Mouse (Mus musculus) embryonic fibroblast, embryonic 13.5 days (primary cell): ENCODE data around the gene Fam166a. TPM values are rescaled to one million over a fixed set of nuclear protein-coding genes. Genes with fewer than 3 reads are reported as not detected.

Experiments used
- H3K27ac ChIP-seq: 2 replicates; pipeline ENCODE4 v1.5.1; 2012; ENCODE audit warnings: low read length, control low read depth, inconsistent platforms; ENCODE audit not compliant: insufficient read depth
- H3K4me1 ChIP-seq: 2 replicates; pipeline ENCODE4 v1.6.1; 2011; ENCODE audit warnings: low read length; ENCODE audit not compliant: control insufficient read depth, insufficient read depth
- H3K4me3 ChIP-seq: 2 replicates; pipeline ENCODE4 v1.5.1; 2011; ENCODE audit warnings: mild to moderate bottlenecking, control low read depth, low read length; ENCODE audit not compliant: insufficient read depth
- CTCF ChIP-seq: IDR thresholded peaks from 2 replicates; pipeline ENCODE4 v1.5.1; 2011; ENCODE audit warnings: mild to moderate bottlenecking, control low read depth, low read length, moderate library complexity, borderline replicate concordance; ENCODE audit not compliant: insufficient read depth
- POLR2A ChIP-seq: IDR thresholded peaks from 2 replicates; pipeline ENCODE4 v1.6.1; 2011; ENCODE audit warnings: low read depth, mild to moderate bottlenecking, control low read depth, low read length, moderate library complexity
- polyA plus RNA-seq: library from polyadenylated mRNA; stranded (reverse); fragments of >200 nt; gene quantifications from 2 replicates; pipeline ENCODE4 v1.2.4, GENCODE M21; 2011; ENCODE audit warnings: low read depth; ENCODE audit not compliant: missing spikeins, insufficient read length

Fam166a gene
- polyA plus RNA-seq, 1 experiment, result not detected

GRCm38 (mm10) chr2:25264286-25264660 lies 45.7 kb downstream of the Fam166a start:
- TF ChIP-seq POLR2A (no peak), CTCF (no peak)
- Histone ChIP-seq H3K4me3 (peak overlapping the region; percentile 70; the same call in 1 of the 2 replicates), H3K27ac (no peak overlapping the region), H3K4me1 (peaks cover 9% of the 10 kb centered on the region)

- Histone ChIP-seq H3K4me1 (peaks cover 9% of the 10 kb centered on the region), H3K4me3 (no peak overlapping the region), H3K27ac (no peak overlapping the region)
- no peak for TF ChIP-seq POLR2A
- TF ChIP-seq CTCF, result no peak
Observed at GRCm38 (mm10) chr2:25264851-25265250, 46.3 kb downstream of the Fam166a start.

GRCm38 (mm10) chr2:25265897-25266656 lies 47.5 kb downstream of the Fam166a start:
- TF ChIP-seq POLR2A, result no peak
- TF ChIP-seq CTCF, result no peak
- H3K4me3 ChIP-seq, result no peak overlapping the region
- peaks cover 9% of the 10 kb centered on the region for H3K4me1 ChIP-seq
- no peak overlapping the region for H3K27ac ChIP-seq

- Histone ChIP-seq H3K27ac (no peak overlapping the region), H3K4me3 (no peak overlapping the region), H3K4me1 (peaks cover 9% of the 10 kb centered on the region)
- TF ChIP-seq CTCF, result no peak
Observed at GRCm38 (mm10) chr2:25266720-25267119, 48.2 kb downstream of the Fam166a start.

- TF ChIP-seq CTCF (no peak), POLR2A (no peak)
- Histone ChIP-seq H3K4me3 (no peak overlapping the region), H3K27ac (no peak overlapping the region), H3K4me1 (peaks cover 9% of the 10 kb centered on the region)
Observed at GRCm38 (mm10) chr2:25267241-25267640, 48.7 kb downstream of the Fam166a start.

GRCm38 (mm10) chr2:25267746-25268309 lies 49.3 kb downstream of the Fam166a start:
- TF ChIP-seq POLR2A, result no peak
- TF ChIP-seq CTCF, result no peak

More at GRCm38 (mm10) chr2:25267746-25268309, 49.3 kb downstream of the Fam166a start:
- no peak overlapping the region for H3K4me3 ChIP-seq
- H3K4me1 ChIP-seq, result peaks cover 9% of the 10 kb centered on the region
- H3K27ac ChIP-seq, result no peak overlapping the region

Other genes starting within 250 kb of the Fam166a start
- gene Mrpl41, start 243.6 kb upstream of the Fam166a start, polyA plus RNA-seq, result 39.1 and 46.0 TPM in 2 replicates
- gene Pnpla7, start 242.7 kb upstream of the Fam166a start, polyA plus RNA-seq, result 8.5 and 10.4 TPM in 2 replicates
- gene Nsmf, start 164.4 kb upstream of the Fam166a start, polyA plus RNA-seq, result 46.7 and 47.8 TPM in 2 replicates
- not detected in 2 replicates for gene Entpd8, start 138.4 kb upstream of the Fam166a start, polyA plus RNA-seq
- gene Noxa1, start 123.6 kb upstream of the Fam166a start, polyA plus RNA-seq, result not detected in 2 replicates
- gene Nrarp, start 38.0 kb upstream of the Fam166a start, polyA plus RNA-seq, result 1.7 and 3.2 TPM in 2 replicates
- 17.5 and 21.8 TPM in 2 replicates for gene Tor4a, start 21.9 kb upstream of the Fam166a start, polyA plus RNA-seq
- gene Nelfb, start 7.3 kb upstream of the Fam166a start, polyA plus RNA-seq, result 38.8 and 42.3 TPM in 2 replicates
- not detected in 2 replicates for gene Stpg3, start 4.1 kb upstream of the Fam166a start, polyA plus RNA-seq
- gene Tubb4b, start 6.0 kb downstream of the Fam166a start, polyA plus RNA-seq, result 209 and 237 TPM in 2 replicates
- not detected in 2 replicates for gene Slc34a3, start 15.6 kb downstream of the Fam166a start, polyA plus RNA-seq
- gene Rnf224, start 18.0 kb downstream of the Fam166a start, polyA plus RNA-seq, result not detected in 2 replicates
- gene Rnf208, start 23.5 kb downstream of the Fam166a start, polyA plus RNA-seq, result 0.42 TPM in 1 of 2 replicates, not detected in the other
- not detected in 2 replicates for gene Cysrt1, start 23.7 kb downstream of the Fam166a start, polyA plus RNA-seq
- 2.3 TPM in 1 of 2 replicates, not detected in the other for gene AL732309.1, start 28.1 kb downstream of the Fam166a start, polyA plus RNA-seq
- gene Tmem203, start 36.7 kb downstream of the Fam166a start, polyA plus RNA-seq, result 11.6 and 15.3 TPM in 2 replicates
- gene Tprn, start 43.9 kb downstream of the Fam166a start, polyA plus RNA-seq, result 7.1 and 9.5 TPM in 2 replicates
- 46.2 and 49.4 TPM in 2 replicates for gene Ssna1, start 53.7 kb downstream of the Fam166a start, polyA plus RNA-seq
- gene Anapc2, start 53.7 kb downstream of the Fam166a start, polyA plus RNA-seq, result 93.8 and 95.3 TPM in 2 replicates
- not detected in 2 replicates for gene Tmem210, start 69.4 kb downstream of the Fam166a start, polyA plus RNA-seq
- not detected in 2 replicates for gene Lrrc26, start 71.2 kb downstream of the Fam166a start, polyA plus RNA-seq
- gene Grin1, start 100.4 kb downstream of the Fam166a start, polyA plus RNA-seq, result 1.6 and 1.7 TPM in 2 replicates
- gene Man1b1, start 113.6 kb downstream of the Fam166a start, polyA plus RNA-seq, result 41.1 and 70.7 TPM in 2 replicates
- gene Dpp7, start 137.6 kb downstream of the Fam166a start, polyA plus RNA-seq, result 29.9 and 32.9 TPM in 2 replicates
- gene Uap1l1, start 146.9 kb downstream of the Fam166a start, polyA plus RNA-seq, result 40.0 and 42.2 TPM in 2 replicates
- 3.3 and 5.2 TPM in 2 replicates for gene Sapcd2, start 153.6 kb downstream of the Fam166a start, polyA plus RNA-seq
- 0.33 and 2.2 TPM in 2 replicates for gene Entpd2, start 177.1 kb downstream of the Fam166a start, polyA plus RNA-seq
- 86.0 and 107 TPM in 2 replicates for gene Npdc1, start 180.6 kb downstream of the Fam166a start, polyA plus RNA-seq
- not detected in 2 replicates for gene Fut7, start 204.5 kb downstream of the Fam166a start, polyA plus RNA-seq
- gene Abca2, start 210.0 kb downstream of the Fam166a start, polyA plus RNA-seq, result 7.8 and 12.1 TPM in 2 replicates
- gene Clic3, start 238.1 kb downstream of the Fam166a start, polyA plus RNA-seq, result not detected in 2 replicates
- gene Paxx, start 242.3 kb downstream of the Fam166a start, polyA plus RNA-seq, result 12.9 and 13.6 TPM in 2 replicates